Mouse (Mus musculus): ENCODE measurements around the gene Vps37b. TPM values are rescaled to one million over a fixed set of nuclear protein-coding genes. Genes with fewer than 3 reads are reported as not detected.

Gene Vps37b
- polyA plus RNA-seq, 1 experiment from 2014 or later, result 42.5 TPM

DNA sequence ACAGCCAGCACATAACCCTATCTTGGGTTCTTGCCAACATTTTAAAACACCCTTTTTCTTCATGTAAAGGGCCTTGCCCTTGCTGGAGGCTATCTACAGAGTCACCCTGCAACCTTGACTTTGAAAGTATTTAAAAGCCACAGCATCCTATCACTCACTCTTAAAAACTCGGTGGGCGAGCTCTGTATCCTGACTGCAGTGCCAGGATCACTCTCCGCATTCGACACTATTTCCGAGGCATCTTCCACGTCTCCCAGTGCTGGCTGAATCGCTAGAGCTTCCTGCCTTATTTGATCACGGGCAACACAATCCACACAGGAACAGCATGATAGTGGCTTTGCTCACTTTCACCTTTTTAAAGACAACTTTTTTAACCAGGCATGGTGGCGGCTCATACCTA is 14.1 kb downstream of the Vps37b start:
- 0 out of 2 replicates have a peak, but pooled peaks cover 4% of the 10 kb centered on the region for H3K36me3 ChIP-seq
- H3K4me3 ChIP-seq, result no peak overlapping the region
- no peak overlapping the region for H3K9ac ChIP-seq
- peaks cover 34% of the 10 kb centered on the region for H3K4me1 ChIP-seq
- no peak overlapping the region for H3K4me2 ChIP-seq (replicated peaks)
- H3K27ac ChIP-seq, result no peak overlapping the region
- H3K9me3 ChIP-seq, result no peaks in the 10 kb centered on the region
- WGBS, result 88% methylated on average over 9 of the region's 9 CpGs
- ATAC-seq (ENCODE audit: insufficient number of reproducible peaks, insufficient read depth, low FRiP score, low TSS enrichment), result no peak
- no peaks in the 10 kb centered on the region for H3K27me3 ChIP-seq

DNA sequence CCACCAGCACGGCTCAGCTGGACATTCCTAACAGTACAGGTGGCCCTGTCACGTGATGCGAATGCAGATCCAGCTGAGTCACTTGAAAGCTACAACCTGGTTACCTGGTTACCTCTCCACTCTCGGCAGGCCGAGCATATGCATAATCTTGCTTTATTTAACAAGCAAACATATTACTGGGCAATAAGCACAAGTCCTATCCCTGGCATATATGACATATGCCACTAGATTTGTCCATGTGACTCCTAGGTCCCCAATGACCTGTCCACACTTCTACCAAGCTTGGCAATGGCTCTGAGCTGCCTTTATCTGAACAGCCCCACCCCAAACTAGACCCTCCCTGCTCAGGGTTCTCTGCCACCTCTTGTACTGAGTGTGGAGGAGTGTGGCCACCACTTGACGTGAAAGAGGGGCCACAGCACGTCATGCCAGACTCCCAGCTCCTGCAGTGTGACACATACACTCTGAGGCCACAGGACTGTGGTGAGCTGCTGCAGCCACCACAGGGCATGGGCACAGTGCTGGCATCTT is 15.7 kb downstream of the Vps37b start:
- H3K9me3 ChIP-seq, result no peaks in the 10 kb centered on the region
- no peak overlapping the region for H3K27ac ChIP-seq
- peaks cover 47% of the 10 kb centered on the region for H3K4me1 ChIP-seq
- no peaks in the 10 kb centered on the region for H3K27me3 ChIP-seq
- no peak overlapping the region for H3K9ac ChIP-seq
- H3K4me2 ChIP-seq (replicated peaks), result no peak overlapping the region
- no peak overlapping the region for H3K4me3 ChIP-seq
- 89% methylated on average over 7 of the region's 7 CpGs for WGBS
- H3K36me3 ChIP-seq, result no peaks in the 10 kb centered on the region
- ATAC-seq (ENCODE audit: insufficient number of reproducible peaks, insufficient read depth, low FRiP score, low TSS enrichment), result no peak

GRCm38 (mm10) chr5:124015727-124016126 is 16.3 kb downstream of the Vps37b start:
- Histone ChIP-seq H3K4me3 (no peak overlapping the region), H3K27ac (no peak overlapping the region), H3K9ac (no peak overlapping the region), H3K27me3 (no peaks in the 10 kb centered on the region), H3K4me2 (replicated peaks) (no peak overlapping the region), H3K4me1 (peaks cover 53% of the 10 kb centered on the region), H3K9me3 (no peaks in the 10 kb centered on the region), H3K36me3 (no peaks in the 10 kb centered on the region)
- WGBS, result 69% methylated on average over 2 of the region's 2 CpGs
- ATAC-seq (ENCODE audit: insufficient number of reproducible peaks, insufficient read depth, low FRiP score, low TSS enrichment), result no peak

GRCm38 (mm10) chr5:124014791-124015251 is 17.2 kb downstream of the Vps37b start:
- Histone ChIP-seq H3K27me3 (no peaks in the 10 kb centered on the region), H3K4me3 (no peak overlapping the region), H3K9ac (no peak overlapping the region), H3K4me1 (peaks cover 54% of the 10 kb centered on the region), H3K9me3 (no peaks in the 10 kb centered on the region), H3K36me3 (peaks cover 6% of the 10 kb centered on the region), H3K27ac (no peak overlapping the region), H3K4me2 (replicated peaks) (no peak overlapping the region)
- no peak for ATAC-seq (ENCODE audit: insufficient number of reproducible peaks, insufficient read depth, low FRiP score, low TSS enrichment)
- 28% methylated on average over 11 of the region's 11 CpGs for WGBS

- 78% methylated on average over 3 of the region's 3 CpGs for WGBS
- no peak for ATAC-seq (ENCODE audit: insufficient number of reproducible peaks, insufficient read depth, low FRiP score, low TSS enrichment)
- H3K9ac ChIP-seq, result no peak overlapping the region
- no peak overlapping the region for H3K4me3 ChIP-seq
- H3K27ac ChIP-seq, result no peak overlapping the region
- H3K4me1 ChIP-seq, result peaks cover 52% of the 10 kb centered on the region
- H3K27me3 ChIP-seq, result no peaks in the 10 kb centered on the region
- no peak overlapping the region for H3K4me2 ChIP-seq (replicated peaks)
- H3K9me3 ChIP-seq, result no peaks in the 10 kb centered on the region
- H3K36me3 ChIP-seq, result peaks cover 11% of the 10 kb centered on the region
These were observed 17.9 kb downstream of the Vps37b start for GRCm38 (mm10) chr5:124014180-124014579.

DNA sequence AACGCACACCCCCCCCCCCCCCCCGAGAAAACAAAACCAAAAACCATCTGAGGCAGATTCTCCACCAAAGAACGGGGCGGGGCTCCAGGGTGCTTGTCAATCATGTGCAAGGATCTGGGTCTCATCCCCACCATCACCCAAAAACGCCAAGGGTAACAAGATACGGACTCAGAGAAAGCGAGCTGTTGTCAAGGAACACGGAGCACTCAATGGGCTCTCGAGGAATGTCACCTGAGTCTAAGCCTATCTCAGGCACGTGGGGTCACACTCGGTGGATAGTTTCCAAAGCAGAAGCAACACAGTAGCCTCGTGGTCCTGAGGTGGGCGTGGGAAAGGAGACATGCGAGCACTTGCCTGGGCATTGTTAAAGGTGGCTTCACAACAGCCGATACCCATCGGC is 18.3 kb downstream of the Vps37b start:
- Histone ChIP-seq H3K36me3 (peaks cover 15% of the 10 kb centered on the region), H3K4me2 (replicated peaks) (no peak overlapping the region), H3K4me3 (no peak overlapping the region), H3K9ac (no peak overlapping the region), H3K4me1 (peaks cover 52% of the 10 kb centered on the region), H3K27me3 (no peaks in the 10 kb centered on the region), H3K9me3 (no peaks in the 10 kb centered on the region), H3K27ac (no peak overlapping the region)
- no peak for ATAC-seq (ENCODE audit: insufficient number of reproducible peaks, insufficient read depth, low FRiP score, low TSS enrichment)
- WGBS, result 80% methylated on average over 16 of the region's 16 CpGs

DNA sequence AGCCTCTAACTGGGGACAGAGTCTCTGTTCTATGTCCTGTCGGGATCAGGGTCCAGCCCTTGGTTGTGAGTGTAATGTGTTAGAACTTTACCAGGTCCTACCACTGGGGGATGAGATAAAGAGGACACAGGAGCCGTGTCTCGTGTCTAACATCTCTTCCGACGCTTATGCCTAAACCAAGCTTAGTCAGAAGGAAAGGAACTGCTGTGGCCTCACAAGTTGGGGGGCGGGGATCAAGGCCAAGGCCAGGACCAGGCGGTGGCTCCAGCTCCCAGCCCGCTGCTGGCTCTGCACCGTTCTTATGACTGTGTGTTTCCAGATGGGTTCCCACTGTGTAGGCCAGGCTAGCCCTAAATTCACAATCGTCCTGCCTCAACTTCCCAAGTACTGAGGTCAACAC is 19.2 kb downstream of the Vps37b start:
- WGBS, result 82% methylated on average over 10 of the region's 10 CpGs
- no peaks in the 10 kb centered on the region for H3K9me3 ChIP-seq
- H3K4me2 ChIP-seq (replicated peaks), result no peak overlapping the region
- no peak for ATAC-seq (ENCODE audit: insufficient number of reproducible peaks, insufficient read depth, low FRiP score, low TSS enrichment)
- no peak overlapping the region for H3K4me3 ChIP-seq
- H3K36me3 ChIP-seq, result peaks cover 24% of the 10 kb centered on the region
- peaks cover 52% of the 10 kb centered on the region for H3K4me1 ChIP-seq
- no peak overlapping the region for H3K27ac ChIP-seq
- no peaks in the 10 kb centered on the region for H3K27me3 ChIP-seq
- H3K9ac ChIP-seq, result no peak overlapping the region

DNA sequence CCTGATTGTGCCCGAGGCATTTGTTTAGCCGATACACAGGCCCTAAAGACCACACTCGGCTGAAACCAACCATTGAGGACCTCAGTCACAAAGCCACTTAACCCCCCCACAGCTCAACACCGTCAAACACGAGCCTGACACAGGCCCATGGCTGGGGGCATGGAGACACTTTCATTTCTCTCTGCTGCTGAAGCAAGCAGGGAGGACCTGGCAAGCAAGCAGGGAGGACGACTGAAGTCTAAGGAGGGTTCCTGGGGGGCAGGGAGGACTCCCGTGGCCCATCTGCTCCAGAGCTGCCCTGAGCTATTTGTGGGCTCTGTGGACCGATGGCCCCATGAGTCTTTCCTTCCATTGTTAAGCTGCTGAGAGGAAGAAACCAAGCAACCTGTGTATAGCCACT is 20.1 kb downstream of the Vps37b start:
- ATAC-seq (ENCODE audit: insufficient number of reproducible peaks, insufficient read depth, low FRiP score, low TSS enrichment), result no peak
- no peak overlapping the region for H3K9ac ChIP-seq

DNA sequence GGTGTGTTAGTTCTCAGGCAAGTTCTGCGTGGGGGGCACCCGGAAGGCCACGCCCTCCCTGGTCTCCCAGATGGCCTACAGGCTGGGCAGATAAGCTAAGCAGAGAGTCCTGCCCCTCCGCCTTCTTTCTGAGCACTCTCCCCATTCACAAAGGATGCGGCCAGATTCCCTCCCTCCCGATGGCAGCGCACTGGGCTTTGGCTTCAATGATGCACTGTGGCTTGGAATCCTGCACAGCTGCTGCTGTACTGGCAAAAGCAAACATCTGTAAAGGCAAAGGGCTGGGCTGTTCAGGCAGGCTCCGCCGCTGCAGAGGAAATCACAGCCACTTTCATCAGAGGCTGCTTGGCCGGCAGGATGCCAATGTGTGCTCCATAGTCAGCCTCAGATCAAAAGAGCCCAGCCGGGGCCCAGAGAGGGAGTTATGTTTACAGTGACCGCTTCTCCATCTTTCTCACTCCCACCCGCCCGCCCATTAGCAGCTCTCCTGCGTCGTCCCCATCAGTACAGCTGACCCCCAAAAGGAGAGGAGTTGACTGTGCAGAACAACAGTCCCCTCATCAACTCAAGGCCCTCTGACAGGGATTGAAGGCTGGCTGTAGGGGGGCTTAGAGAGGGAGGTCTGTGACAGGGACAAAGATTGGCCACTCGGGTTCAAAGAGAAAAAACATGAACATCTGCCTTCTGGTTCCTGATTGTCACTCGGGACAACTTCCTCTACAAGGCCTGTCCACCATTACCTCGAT is 21.0 kb downstream of the Vps37b start:
- ATAC-seq (ENCODE audit: insufficient number of reproducible peaks, insufficient read depth, low FRiP score, low TSS enrichment), result peak; percentile 43; the same call in 1 of the 2 replicates
- 15% methylated on average over 19 of the region's 19 CpGs for WGBS
- H3K4me1 ChIP-seq, result peaks cover 44% of the 10 kb centered on the region
- H3K27me3 ChIP-seq, result no peaks in the 10 kb centered on the region
- 0 out of 2 replicates have a peak overlapping the region, but pooled peaks have one; percentile 7 for H3K9ac ChIP-seq
- peaks cover 42% of the 10 kb centered on the region for H3K36me3 ChIP-seq
- H3K9me3 ChIP-seq, result no peaks in the 10 kb centered on the region
- H3K4me2 ChIP-seq (replicated peaks), result peak overlapping the region; percentile 29
- H3K4me3 ChIP-seq, result no peak overlapping the region; the same call in 1 of the 2 replicates
- H3K27ac ChIP-seq, result peak overlapping the region; percentile 83

More for the DNA sequence above, 20.1 kb downstream of the Vps37b start:
- Histone ChIP-seq H3K27me3 (no peaks in the 10 kb centered on the region), H3K4me3 (no peak overlapping the region), H3K27ac (peak overlapping the region; percentile 83), H3K4me2 (replicated peaks) (peak overlapping the region; percentile 29; the same call in 1 of the 2 replicates), H3K4me1 (peaks cover 46% of the 10 kb centered on the region), H3K9me3 (no peaks in the 10 kb centered on the region), H3K36me3 (peaks cover 33% of the 10 kb centered on the region)
- 25% methylated on average over 8 of the region's 8 CpGs for WGBS

GRCm38 (mm10) chr5:124010077-124010476 is 22.0 kb downstream of the Vps37b start:
- WGBS, result 91% methylated on average over 8 of the region's 8 CpGs
- no peak for ATAC-seq (ENCODE audit: insufficient number of reproducible peaks, insufficient read depth, low FRiP score, low TSS enrichment)
- Histone ChIP-seq H3K4me2 (replicated peaks) (no peak overlapping the region), H3K4me3 (no peak overlapping the region), H3K4me1 (peaks cover 44% of the 10 kb centered on the region), H3K36me3 (peaks cover 50% of the 10 kb centered on the region), H3K9ac (no peak overlapping the region), H3K27me3 (no peaks in the 10 kb centered on the region), H3K9me3 (no peaks in the 10 kb centered on the region), H3K27ac (peak overlapping the region; percentile 83; the same call in 1 of the 2 replicates)

- Histone ChIP-seq H3K27ac (no peak overlapping the region), H3K27me3 (no peaks in the 10 kb centered on the region), H3K4me1 (peaks cover 19% of the 10 kb centered on the region), H3K36me3 (peaks cover 60% of the 10 kb centered on the region), H3K4me3 (no peak overlapping the region), H3K9ac (no peak overlapping the region), H3K4me2 (replicated peaks) (no peak overlapping the region), H3K9me3 (no peaks in the 10 kb centered on the region)
- 88% methylated on average over 17 of the region's 17 CpGs for WGBS
- no peak for ATAC-seq (ENCODE audit: insufficient number of reproducible peaks, insufficient read depth, low FRiP score, low TSS enrichment)
These were observed 25.1 kb downstream of the Vps37b start for GRCm38 (mm10) chr5:124006891-124007491.

Measured in embryonic facial prominence, embryonic 12.5 days (tissue).